Mouse (Mus musculus) left cerebral cortex, postnatal 10 days (tissue): ENCODE measurements at regions not wholly inside any gene's neighbourhood (a gene's known extent, or its start where the extent isn't known, plus 50 kb on each side); places are given as distances from the start of the nearest gene placed in this dataset.
"Not testable (repeated sequence)": the region's sequence is repeated elsewhere in the genome, so short reads cannot be mapped to it uniquely, and the experiment has no call there.

Experiments used
- DNase-seq, 2 experiments: peaks; one replicate each; pipeline ENCODE4 v3.0.0; 2021 to 2022; ENCODE audit warnings: low spot score in 2 of 2, mixed read lengths in 1 of 2; ENCODE audit errors: extremely low spot score in 1 of 2
- intact Hi-C: fragments of 180-260 bp; cut with DNase I; formaldehyde crosslinking; loops from one replicate; pipeline ENCODE4 v1.15.1; 2025

GRCm38 (mm10) chr4:23341240-23341639, 853.1 kb upstream of the Pou3f2 start:
- no peak for DNase-seq
- intact Hi-C loops: no loop called here

DNA sequence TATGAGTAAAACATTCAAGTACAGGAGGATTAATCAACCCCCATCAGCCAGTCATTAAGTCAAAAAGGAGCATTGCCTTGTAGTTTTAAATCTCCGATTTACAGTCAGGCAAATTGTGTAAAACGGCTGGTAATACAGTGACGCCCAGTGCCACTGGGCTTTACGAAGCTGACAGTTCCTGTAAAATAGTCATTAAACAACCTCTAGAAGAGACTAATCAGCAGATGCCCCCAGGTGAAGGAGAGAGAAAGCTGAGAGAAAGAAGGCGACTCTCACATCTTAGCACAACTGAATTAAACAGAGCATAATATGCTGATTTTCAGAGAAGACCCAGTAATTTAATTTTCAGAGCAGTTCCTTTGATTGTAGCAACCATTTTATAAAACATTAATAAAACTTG, 850.3 kb upstream of the Pou3f2 start:
- DNase-seq: no peak
- intact Hi-C loops: no loop called here

DNA sequence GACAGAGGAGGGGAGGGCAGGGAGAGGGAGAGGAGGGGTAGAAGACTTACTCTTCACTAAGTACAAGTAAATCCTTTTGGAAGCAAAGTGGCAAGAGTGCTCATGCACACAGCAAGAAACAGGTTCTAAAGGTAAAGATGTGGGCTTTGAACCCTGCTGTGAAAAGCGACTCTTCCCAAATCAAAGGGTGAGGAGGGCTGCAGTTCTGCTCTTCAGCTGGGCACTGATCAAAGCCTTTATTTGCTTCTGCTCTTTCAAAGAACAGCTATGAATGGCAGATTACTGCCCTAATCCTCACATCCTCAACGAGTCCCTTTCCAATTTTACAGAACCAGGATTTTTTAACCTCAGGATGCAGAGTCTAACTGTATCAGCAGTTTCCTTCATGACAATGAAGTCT, 812.5 kb upstream of the Pou3f2 start:
- DNase-seq: no peak
- intact Hi-C loops: no loop called here

- no peak for DNase-seq
- intact Hi-C loops: no loop called here
These were observed 791.9 kb upstream of the Pou3f2 start for GRCm38 (mm10) chr4:23280087-23280486.

- DNase-seq: no peak
- intact Hi-C loops: no loop called here
These were observed 787.0 kb upstream of the Pou3f2 start for GRCm38 (mm10) chr4:23275203-23275602.

- DNase-seq: no peak
- intact Hi-C loops: no loop called here
These were observed 783.8 kb upstream of the Pou3f2 start for GRCm38 (mm10) chr4:23271947-23272346.

DNA sequence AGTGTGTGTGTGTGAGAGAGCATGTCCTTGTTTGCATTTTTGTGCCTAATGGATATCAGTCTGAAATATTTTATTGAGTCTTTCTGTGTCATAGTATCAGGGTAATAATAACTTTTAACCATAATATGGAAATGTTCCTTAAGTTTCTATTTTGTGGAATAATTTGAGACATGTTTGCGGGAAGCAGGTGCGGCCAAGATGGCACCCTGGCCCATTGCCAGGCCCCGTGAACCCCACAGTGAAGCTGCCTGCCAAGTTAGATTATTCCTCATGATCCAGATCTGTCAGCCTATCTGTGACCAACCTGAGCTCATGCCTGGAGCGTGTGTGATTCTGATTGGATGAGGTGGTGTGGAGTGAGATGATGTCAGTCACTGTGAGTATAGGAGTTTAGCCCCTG, 772.2 kb upstream of the Pou3f2 start:
- intact Hi-C loops: no loop called here
- DNase-seq: no peak

DNA sequence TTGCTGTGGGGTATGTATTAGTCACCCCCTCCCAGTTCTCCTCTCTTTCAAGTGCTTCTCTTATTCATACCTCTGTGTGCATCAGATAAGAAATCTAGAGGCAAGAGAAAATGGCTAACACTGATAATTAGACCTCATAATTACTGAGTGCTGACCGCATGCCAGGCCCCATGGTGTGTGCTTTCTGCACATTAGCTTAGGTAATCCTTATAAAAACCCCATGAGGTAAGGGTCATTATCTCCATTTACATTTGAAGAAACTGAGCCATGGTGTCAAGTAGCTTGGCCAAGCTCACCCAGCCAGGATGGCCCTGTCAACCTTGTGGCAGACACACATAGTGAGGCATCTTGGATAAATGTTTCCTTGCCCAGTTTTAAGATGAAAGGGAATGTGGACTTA, 746.8 kb upstream of the Pou3f2 start:
- DNase-seq: no peak
- intact Hi-C loops: no loop called here

- intact Hi-C loops, DNase-seq: not testable (repeated sequence)
These were observed 706.6 kb upstream of the Pou3f2 start for GRCm38 (mm10) chr4:23194756-23195155.

GRCm38 (mm10) chr4:23193384-23194135, 705.4 kb upstream of the Pou3f2 start:
- intact Hi-C loops: no loop called here
- DNase-seq: no peak

DNA sequence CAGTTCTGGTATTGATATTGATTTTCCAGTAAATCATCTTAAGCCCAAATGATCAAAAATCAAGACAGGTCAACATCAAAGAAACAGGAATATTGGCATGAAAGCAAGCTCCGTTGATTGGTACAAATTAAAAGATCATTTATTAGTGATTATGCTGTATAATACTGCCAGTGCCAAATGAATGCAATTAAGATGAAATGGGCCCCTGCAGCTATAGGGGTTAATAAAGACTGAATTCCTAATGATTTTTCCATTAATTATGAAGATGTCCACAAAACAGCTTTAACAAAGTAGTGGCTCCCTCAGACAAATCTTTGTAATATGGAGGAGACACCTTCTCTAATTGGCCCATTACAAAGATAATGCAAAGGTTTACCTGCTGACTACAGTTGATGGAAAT, 685.6 kb upstream of the Pou3f2 start:
- DNase-seq: no peak
- intact Hi-C loops: no loop called here

DNA sequence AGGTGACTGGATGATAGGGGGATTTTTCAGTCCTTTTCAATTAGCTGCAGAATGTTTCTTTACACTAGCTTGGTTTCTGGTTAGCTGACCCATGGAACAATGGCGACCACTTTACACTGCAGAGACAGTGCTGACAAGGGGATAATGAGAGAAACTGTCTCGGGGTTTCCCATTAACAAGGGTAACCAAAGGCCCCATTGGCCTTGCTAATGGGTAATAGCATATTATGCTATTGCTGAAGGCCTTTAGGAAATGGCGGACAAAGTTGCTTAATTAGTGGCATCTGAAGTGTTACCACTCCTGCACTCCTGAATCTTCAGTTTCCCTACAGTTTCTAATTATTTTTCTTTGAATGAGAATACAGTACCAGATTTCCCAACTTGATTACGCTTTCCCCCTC, 685.2 kb upstream of the Pou3f2 start:
- intact Hi-C loops: no loop called here
- DNase-seq: no peak

DNA sequence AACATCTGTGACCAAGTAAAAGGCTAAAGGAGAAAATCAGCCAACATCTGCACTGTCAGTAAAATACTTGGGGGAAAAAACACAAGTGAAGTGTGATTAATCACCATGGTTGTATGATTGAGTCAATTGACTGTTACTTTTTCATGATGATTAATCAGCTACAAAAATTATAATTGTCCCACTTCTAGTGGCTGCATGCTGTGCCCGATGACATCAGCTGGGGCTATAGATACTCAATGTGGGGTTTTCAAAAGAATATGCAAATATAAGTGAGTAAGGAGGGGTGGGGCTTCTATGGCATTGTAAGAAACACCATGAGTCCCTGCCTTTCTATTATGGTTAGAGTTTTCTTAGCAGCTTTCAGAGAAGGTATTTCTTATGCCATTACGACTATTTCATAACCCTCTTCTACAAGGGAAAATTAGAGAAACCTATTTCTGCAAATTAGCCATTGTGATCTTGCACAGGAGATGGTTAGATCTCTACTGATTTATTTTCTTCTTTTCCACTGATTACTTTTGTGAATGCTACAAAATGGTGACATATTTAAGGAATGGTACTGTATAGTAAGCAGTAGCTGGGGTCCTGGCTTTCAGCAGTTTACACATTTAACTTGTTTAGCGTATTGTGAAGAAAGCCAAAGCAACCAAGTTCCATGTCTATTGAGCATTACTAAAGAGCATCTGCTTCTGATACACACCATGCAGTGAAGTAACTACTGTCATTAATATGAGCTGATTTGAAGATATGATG, 660.1 kb upstream of the Pou3f2 start:
- DNase-seq: no peak
- intact Hi-C loops: no loop called here

DNA sequence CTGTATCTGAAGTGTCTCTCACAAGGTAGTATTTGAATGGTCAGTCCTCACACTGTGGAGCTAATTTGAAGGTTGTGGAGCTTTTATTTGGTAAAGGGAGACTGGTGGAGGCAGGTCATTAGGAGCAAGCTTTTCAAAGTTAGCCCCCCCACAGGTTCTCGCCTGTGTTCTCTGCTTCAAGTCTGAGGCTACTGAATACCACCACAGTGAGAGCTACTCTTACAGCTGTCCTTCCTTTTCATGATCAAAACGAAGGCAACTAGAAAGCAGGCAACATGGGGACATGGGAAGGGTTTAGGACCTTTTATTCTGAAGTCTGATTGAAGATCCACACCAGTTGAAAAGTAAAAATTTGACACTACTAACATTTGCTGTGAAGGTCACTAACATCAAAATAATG, 645.2 kb upstream of the Pou3f2 start:
- DNase-seq: no peak
- intact Hi-C loops: no loop called here

DNA sequence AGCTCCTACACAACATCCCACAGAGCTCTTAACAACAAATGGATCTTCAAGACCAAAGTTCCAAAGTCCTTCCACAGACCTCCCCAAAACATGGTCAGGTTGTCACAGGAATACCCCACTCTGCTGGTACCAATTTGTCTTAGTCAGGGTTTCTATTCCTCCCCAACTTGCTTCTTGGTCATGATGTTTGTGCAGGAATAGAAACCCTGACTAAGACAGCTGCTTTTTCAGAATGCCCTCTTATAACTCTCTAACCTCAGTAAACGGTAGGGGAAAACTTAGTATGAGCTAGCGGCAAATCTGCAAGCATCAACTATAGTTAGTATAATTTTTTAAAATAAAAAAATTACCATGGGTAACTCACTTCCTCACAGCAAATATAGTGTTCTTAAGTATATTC, 613.3 kb upstream of the Pou3f2 start:
- intact Hi-C loops, DNase-seq: not testable (repeated sequence)

DNA sequence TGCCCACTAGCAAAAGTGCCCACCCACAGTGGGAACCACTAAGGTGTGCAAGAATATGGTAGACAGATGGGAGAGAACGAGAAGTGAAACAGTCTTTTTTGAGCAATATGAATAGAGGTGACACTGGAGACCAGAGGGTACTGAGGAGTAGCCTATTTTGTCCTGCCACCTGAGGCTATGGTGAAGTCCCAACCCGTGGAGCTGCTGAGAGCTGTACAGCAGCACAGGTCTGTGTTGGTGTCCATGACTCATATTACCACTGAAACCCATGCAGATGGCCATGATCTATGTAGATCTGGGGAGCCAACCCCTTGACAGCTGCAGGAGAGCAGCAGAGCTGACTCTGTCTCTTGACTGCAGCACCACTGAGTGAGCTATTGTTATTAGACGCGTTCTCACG, 591.4 kb upstream of the Pou3f2 start:
- DNase-seq: no peak
- intact Hi-C loops: no loop called here

GRCm38 (mm10) chr4:23077603-23078002, 589.4 kb upstream of the Pou3f2 start:
- no peak for DNase-seq
- intact Hi-C loops: no loop called here

DNA sequence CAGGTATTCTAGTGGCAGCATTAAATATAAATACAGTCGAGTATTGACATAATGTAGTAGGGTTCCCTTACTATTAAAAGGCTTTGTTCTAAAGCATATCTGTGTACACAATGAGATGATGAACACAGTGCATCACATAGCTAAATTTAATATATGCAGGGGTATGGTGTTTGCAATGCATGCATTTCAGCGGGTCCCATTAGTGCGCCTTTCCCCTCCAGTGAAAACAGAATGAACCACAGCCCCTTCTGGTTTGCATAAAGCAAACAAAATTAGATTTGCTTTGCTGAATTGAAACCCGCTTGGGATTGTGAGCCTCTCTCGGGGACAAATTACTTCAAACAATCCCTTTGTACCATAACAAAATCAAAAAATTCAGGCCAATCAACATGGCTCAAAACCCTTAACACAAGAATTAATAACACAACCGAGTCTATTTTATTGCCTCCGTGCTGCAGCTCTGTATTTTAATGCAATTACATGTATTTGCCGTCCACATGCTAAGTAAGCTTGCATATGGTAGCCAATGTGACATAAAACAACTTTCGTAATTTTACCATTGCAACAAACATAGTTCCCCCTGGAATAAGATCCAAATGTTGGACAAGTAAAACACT, 562.6 kb upstream of the Pou3f2 start:
- intact Hi-C loops: no loop called here
- DNase-seq: no peak

DNA sequence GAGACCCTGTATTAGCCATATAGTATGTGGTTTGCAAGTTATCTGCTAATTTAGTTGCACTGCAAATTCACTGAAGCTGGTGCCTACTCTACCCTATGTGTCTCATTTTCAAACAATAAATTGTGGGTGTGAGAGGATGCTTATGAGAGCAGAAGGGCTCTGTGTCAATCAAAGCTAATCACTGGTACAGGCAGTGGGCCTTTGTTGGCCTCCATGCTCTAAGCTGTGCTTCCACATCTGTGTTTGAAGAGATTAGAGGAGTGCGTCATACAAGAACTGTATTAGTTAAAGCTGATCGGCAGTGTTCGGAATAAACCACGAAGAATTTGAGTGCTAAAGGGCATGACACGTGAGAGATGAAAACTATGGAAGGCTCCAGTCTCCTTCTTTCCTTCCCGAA, 549.6 kb upstream of the Pou3f2 start:
- intact Hi-C loops: no loop called here
- no peak for DNase-seq

GRCm38 (mm10) chr4:23031271-23031670, 543.1 kb upstream of the Pou3f2 start:
- DNase-seq: no peak
- intact Hi-C loops: no loop called here
